Mouse (Mus musculus) forebrain, embryonic 13.5 days (tissue): ENCODE measurements at regions not wholly inside any gene's neighbourhood (a gene's known extent, or its start where the extent isn't known, plus 50 kb on each side); places are given as distances from the start of the nearest gene placed in this dataset.

Experiments used
- ATAC-seq: fragments of 200-750 bp; cut with Nextera tagmentation; 2 replicates; pipeline ENCODE4 v1.8.0; 2017
- H3K27ac ChIP-seq: fragments of 300-500 bp; sonication (generic); 2 replicates; pipeline ENCODE4 v1.5.1; 2015; ENCODE audit warnings: inconsistent platforms, mild to moderate bottlenecking, moderate library complexity
- H3K27me3 ChIP-seq: fragments of 300-500 bp; sonication (generic); 2 replicates; pipeline ENCODE4 v1.6.1; 2015; ENCODE audit warnings: mild to moderate bottlenecking, inconsistent platforms
- H3K36me3 ChIP-seq: fragments of 300-500 bp; sonication (generic); 2 replicates; pipeline ENCODE4 v1.6.1; 2015; ENCODE audit warnings: mild to moderate bottlenecking, inconsistent platforms; ENCODE audit not compliant: poor library complexity, severe bottlenecking
- H3K4me1 ChIP-seq: fragments of 300-500 bp; sonication (generic); 2 replicates; pipeline ENCODE4 v1.6.1; 2015; ENCODE audit warnings: inconsistent platforms
- H3K4me2 ChIP-seq: fragments of 300-500 bp; sonication (generic); 2 replicates; pipeline ENCODE4 v1.6.1; 2015; ENCODE audit warnings: inconsistent platforms, mild to moderate bottlenecking, moderate library complexity
- H3K4me3 ChIP-seq: fragments of 300-500 bp; sonication (generic); 2 replicates; pipeline ENCODE4 v1.5.1; 2015; ENCODE audit warnings: mild to moderate bottlenecking, inconsistent platforms
- H3K9ac ChIP-seq: fragments of 300-500 bp; sonication (generic); 2 replicates; pipeline ENCODE4 v1.6.1; 2015; ENCODE audit warnings: mild to moderate bottlenecking, inconsistent platforms
- H3K9me3 ChIP-seq: fragments of 300-500 bp; sonication (generic); replicated peaks from 2 replicates; pipeline ENCODE4 v1.6.1; 2016; ENCODE audit warnings: inconsistent platforms
- WGBS: fragments of 180-500 bp; shearing (Covaris S2); methylation state at CpG from one replicate; pipeline ENCODE4 v1.1.7; 2015; 5-methylcytosine and 5-hydroxymethylcytosine counted together

- no peaks in the 10 kb centered on the region for H3K27me3 ChIP-seq
- peaks cover 6% of the 10 kb centered on the region; the same call in 1 of the 2 replicates for H3K4me1 ChIP-seq
- no peak overlapping the region for H3K9ac ChIP-seq
- no peaks in the 10 kb centered on the region for H3K36me3 ChIP-seq
- H3K4me2 ChIP-seq: no peak overlapping the region
- no peak overlapping the region for H3K27ac ChIP-seq
- no peaks in the 10 kb centered on the region for H3K9me3 ChIP-seq
- no peak overlapping the region for H3K4me3 ChIP-seq
- no peak for ATAC-seq
- WGBS: 9% methylated on average over 2 of the region's 2 CpGs
These were observed 270.9 kb upstream of the Gpc5 start for GRCm38 (mm10) chr14:114821098-114821594.

- ATAC-seq: no peak
- no peaks in the 10 kb centered on the region for H3K27me3 ChIP-seq
- H3K27ac ChIP-seq: no peak overlapping the region
- peaks cover 6% of the 10 kb centered on the region; the same call in 1 of the 2 replicates for H3K4me1 ChIP-seq
- H3K9me3 ChIP-seq: no peaks in the 10 kb centered on the region
- WGBS: 86% methylated on average over 5 of the region's 5 CpGs
- no peak overlapping the region for H3K4me3 ChIP-seq
- no peak overlapping the region for H3K4me2 ChIP-seq
- no peak overlapping the region for H3K9ac ChIP-seq
- H3K36me3 ChIP-seq: no peaks in the 10 kb centered on the region
These were observed 270.3 kb upstream of the Gpc5 start for GRCm38 (mm10) chr14:114821672-114822071.

GRCm38 (mm10) chr14:114826662-114827321, 265.2 kb upstream of the Gpc5 start:
- H3K27ac ChIP-seq: no peak overlapping the region
- WGBS: 77% methylated on average over 10 of the region's 10 CpGs
- no peak overlapping the region for H3K4me3 ChIP-seq
- H3K4me2 ChIP-seq: no peak overlapping the region
- H3K27me3 ChIP-seq: no peaks in the 10 kb centered on the region
- peak; percentile 53; the same call in 1 of the 2 replicates for ATAC-seq
- 0 out of 2 replicates have a peak, but pooled peaks cover 4% of the 10 kb centered on the region for H3K4me1 ChIP-seq
- H3K9me3 ChIP-seq: no peaks in the 10 kb centered on the region
- no peak overlapping the region for H3K9ac ChIP-seq
- H3K36me3 ChIP-seq: no peaks in the 10 kb centered on the region

DNA sequence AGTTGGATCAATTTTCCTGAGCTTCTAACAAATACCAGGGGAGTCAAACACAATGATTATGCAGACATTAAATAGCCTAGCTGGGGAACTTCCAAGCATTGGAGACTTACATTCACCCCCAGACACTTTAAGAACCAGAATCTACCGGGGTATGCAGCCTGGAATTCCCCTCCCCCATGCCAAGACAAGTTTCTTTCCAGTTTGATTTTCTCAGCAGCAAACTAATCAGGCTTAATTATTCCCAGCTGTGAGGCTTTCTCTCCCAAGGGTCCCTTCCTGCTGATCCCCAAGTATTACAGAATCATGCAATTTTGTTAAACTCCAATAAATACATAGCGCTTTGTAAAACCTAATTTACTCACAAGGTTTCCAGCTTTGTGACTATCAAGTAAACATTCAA, 262.7 kb upstream of the Gpc5 start:
- no peak overlapping the region for H3K4me2 ChIP-seq
- no peak overlapping the region for H3K27ac ChIP-seq
- ATAC-seq: no peak
- H3K9ac ChIP-seq: no peak overlapping the region
- H3K4me1 ChIP-seq: 0 out of 2 replicates have a peak, but pooled peaks cover 4% of the 10 kb centered on the region
- H3K9me3 ChIP-seq: no peaks in the 10 kb centered on the region
- H3K36me3 ChIP-seq: no peaks in the 10 kb centered on the region
- no peaks in the 10 kb centered on the region for H3K27me3 ChIP-seq
- H3K4me3 ChIP-seq: no peak overlapping the region
- 23% methylated on average over 2 of the region's 2 CpGs for WGBS

GRCm38 (mm10) chr14:114832987-114833386, 259.0 kb upstream of the Gpc5 start:
- 59% methylated on average over 11 of the region's 11 CpGs for WGBS
- no peak for ATAC-seq
- Histone ChIP-seq H3K4me3 (no peak overlapping the region), H3K4me2 (no peak overlapping the region), H3K27me3 (peaks cover 6% of the 10 kb centered on the region), H3K4me1 (peaks cover 9% of the 10 kb centered on the region), H3K36me3 (no peaks in the 10 kb centered on the region), H3K9ac (no peak overlapping the region), H3K9me3 (no peaks in the 10 kb centered on the region), H3K27ac (no peak overlapping the region)

DNA sequence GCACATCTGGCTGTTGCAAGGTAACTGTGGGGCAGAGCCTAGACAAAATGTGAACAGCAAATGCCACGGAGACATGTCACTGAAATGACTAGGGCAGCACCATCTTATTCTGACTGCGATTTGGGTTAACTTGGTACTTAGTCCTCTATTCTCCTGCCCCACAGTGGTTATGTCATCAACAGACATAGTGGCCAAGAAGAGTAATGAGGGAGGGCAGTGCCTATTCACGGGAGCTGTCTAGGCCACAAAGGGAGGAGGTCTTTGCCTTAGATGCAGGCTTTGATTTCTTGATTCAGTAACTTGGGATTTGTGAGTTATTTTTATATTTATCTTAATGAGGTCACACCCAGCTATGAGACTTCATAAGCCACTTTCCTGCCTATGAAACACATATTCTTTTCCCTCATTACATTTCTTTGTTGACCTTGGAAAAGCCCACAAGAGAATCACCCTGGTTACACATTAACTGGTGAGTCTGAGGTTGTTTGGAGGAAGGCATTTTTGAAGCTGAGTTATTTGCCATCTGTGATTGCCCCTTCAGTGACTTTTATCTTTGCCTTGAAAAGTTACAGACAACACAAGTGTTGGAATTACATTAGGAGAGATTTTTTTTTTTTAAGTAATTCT, 255.2 kb upstream of the Gpc5 start:
- no peaks in the 10 kb centered on the region for H3K9me3 ChIP-seq
- 71% methylated on average over 3 of the region's 3 CpGs for WGBS
- no peak overlapping the region for H3K9ac ChIP-seq
- peaks cover 17% of the 10 kb centered on the region for H3K4me1 ChIP-seq
- H3K4me3 ChIP-seq: no peak overlapping the region
- no peak overlapping the region for H3K27ac ChIP-seq
- no peak overlapping the region for H3K4me2 ChIP-seq
- ATAC-seq: no peak
- H3K27me3 ChIP-seq: peaks cover 18% of the 10 kb centered on the region
- H3K36me3 ChIP-seq: no peaks in the 10 kb centered on the region

- Histone ChIP-seq H3K9me3 (no peaks in the 10 kb centered on the region), H3K4me2 (peak overlapping the region; percentile 27), H3K27ac (no peak overlapping the region), H3K9ac (no peak overlapping the region), H3K27me3 (peaks cover 18% of the 10 kb centered on the region), H3K36me3 (no peaks in the 10 kb centered on the region), H3K4me3 (no peak overlapping the region), H3K4me1 (peaks cover 18% of the 10 kb centered on the region)
- 20% methylated on average over 16 of the region's 16 CpGs for WGBS
- no peak for ATAC-seq
These were observed 254.3 kb upstream of the Gpc5 start for GRCm38 (mm10) chr14:114837652-114838276.

DNA sequence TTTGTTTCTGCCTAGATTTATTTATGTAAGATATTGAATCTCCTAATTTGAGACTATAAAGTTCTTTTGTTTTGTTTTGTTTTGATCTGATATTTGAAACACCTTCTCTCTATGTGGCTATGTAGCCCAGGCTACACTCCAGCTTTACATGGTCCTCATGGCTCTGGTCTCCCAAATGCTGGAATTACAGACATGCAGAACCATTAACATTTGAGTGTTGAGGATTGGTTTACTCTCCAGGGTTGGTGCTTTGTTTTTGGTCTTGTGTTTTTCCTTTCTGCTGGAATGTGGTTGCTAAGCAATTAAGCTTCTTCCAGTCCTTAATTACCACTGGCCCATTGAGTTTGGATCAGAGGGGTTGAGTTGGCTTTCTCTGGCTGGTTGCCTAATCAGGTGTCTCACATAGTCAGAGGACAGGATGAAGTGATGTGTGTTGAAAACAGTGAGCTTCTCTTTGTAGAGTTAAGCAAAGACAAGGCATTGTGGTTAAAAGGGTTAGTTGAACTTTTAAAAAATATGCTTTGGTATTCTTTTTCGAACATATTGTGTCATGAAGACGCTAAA, 252.6 kb upstream of the Gpc5 start:
- H3K9me3 ChIP-seq: no peaks in the 10 kb centered on the region
- no peak overlapping the region for H3K4me2 ChIP-seq
- ATAC-seq: peak; percentile 80
- H3K27me3 ChIP-seq: peaks cover 18% of the 10 kb centered on the region
- no peak overlapping the region for H3K27ac ChIP-seq
- H3K4me3 ChIP-seq: no peak overlapping the region
- no peak overlapping the region for H3K9ac ChIP-seq
- 8% methylated on average over 2 of the region's 2 CpGs for WGBS
- no peaks in the 10 kb centered on the region for H3K36me3 ChIP-seq
- peaks cover 25% of the 10 kb centered on the region for H3K4me1 ChIP-seq

GRCm38 (mm10) chr14:114840766-114841165, 251.2 kb upstream of the Gpc5 start:
- H3K4me2 ChIP-seq: no peak overlapping the region
- no peaks in the 10 kb centered on the region for H3K9me3 ChIP-seq
- H3K4me1 ChIP-seq: peaks cover 25% of the 10 kb centered on the region
- H3K27ac ChIP-seq: no peak overlapping the region
- H3K4me3 ChIP-seq: no peak overlapping the region
- H3K27me3 ChIP-seq: peaks cover 18% of the 10 kb centered on the region
- WGBS: 87% methylated on average over 5 of the region's 5 CpGs
- no peak overlapping the region for H3K9ac ChIP-seq
- no peak for ATAC-seq
- H3K36me3 ChIP-seq: no peaks in the 10 kb centered on the region

- H3K27me3 ChIP-seq: peaks cover 17% of the 10 kb centered on the region
- H3K4me3 ChIP-seq: no peak overlapping the region
- no peak for ATAC-seq
- no peak overlapping the region for H3K4me2 ChIP-seq
- WGBS: 69% methylated on average over 5 of the region's 5 CpGs
- no peaks in the 10 kb centered on the region for H3K9me3 ChIP-seq
- H3K36me3 ChIP-seq: no peaks in the 10 kb centered on the region
- H3K9ac ChIP-seq: no peak overlapping the region
- peaks cover 25% of the 10 kb centered on the region for H3K4me1 ChIP-seq
- no peak overlapping the region for H3K27ac ChIP-seq
These were observed 250.5 kb upstream of the Gpc5 start for GRCm38 (mm10) chr14:114841552-114841951.

- Histone ChIP-seq H3K27me3 (peaks cover 12% of the 10 kb centered on the region; the same call in 1 of the 2 replicates), H3K9me3 (no peaks in the 10 kb centered on the region), H3K4me1 (peaks cover 25% of the 10 kb centered on the region), H3K36me3 (no peaks in the 10 kb centered on the region), H3K9ac (no peak overlapping the region), H3K4me2 (no peak overlapping the region), H3K4me3 (no peak overlapping the region), H3K27ac (no peak overlapping the region)
- WGBS: 86% methylated on average over 8 of the region's 8 CpGs
- ATAC-seq: no peak
These were observed 249.7 kb upstream of the Gpc5 start for GRCm38 (mm10) chr14:114842327-114842726.
